Mouse (Mus musculus): ENCODE results near the gene Bet1l. TPM values are rescaled to one million over a fixed set of nuclear protein-coding genes. Genes with fewer than 3 reads are reported as not detected.
A peak's percentile ranks its signal among the peaks of the same experiment; 100 is the strongest.
"Not testable (repeated sequence)": the region's sequence is repeated elsewhere in the genome, so short reads cannot be mapped to it uniquely, and the experiment has no call there.

Gene Bet1l
- polyA plus RNA-seq (2012; ENCODE audit: insufficient read depth, insufficient read length, missing spikeins) = 43.9 and 49.2 TPM in 2 replicates

GRCm38 (mm10) chr7:140857550-140858505, at the start of gene Bet1l:
Bet1l (minus strand) TSS chr7:140857577.
- Histone ChIP-seq H3K4me1 (ENCODE audit: control insufficient read depth, insufficient read depth, insufficient read length, low read length) (peaks cover 20% of the 10 kb centered on the region), H3K27ac (replicated peaks; ENCODE audit: low read depth, low read length) (peak within 1 kb of the TSS; percentile 73), H3K4me3 (ENCODE audit: insufficient read depth, low read depth, low read length) (peak within 1 kb of the TSS; percentile 85)

- H3K27ac ChIP-seq (replicated peaks; ENCODE audit: low read depth, low read length) = no peak overlapping the region
- no peaks in the 10 kb centered on the region for H3K4me1 ChIP-seq (ENCODE audit: control insufficient read depth, insufficient read depth, insufficient read length, low read length)
- H3K4me3 ChIP-seq (ENCODE audit: insufficient read depth, low read depth, low read length) = no peak overlapping the region
These were observed 49.8 kb upstream of the Bet1l start for GRCm38 (mm10) chr7:140907131-140907530.

GRCm38 (mm10) chr7:140905642-140906081, 48.3 kb upstream of the Bet1l start:
- Histone ChIP-seq H3K27ac (replicated peaks; ENCODE audit: low read depth, low read length) (no peak overlapping the region), H3K4me1 (ENCODE audit: control insufficient read depth, insufficient read depth, insufficient read length, low read length) (peaks cover 11% of the 10 kb centered on the region), H3K4me3 (ENCODE audit: insufficient read depth, low read depth, low read length) (no peak overlapping the region)

- Histone ChIP-seq H3K27ac (replicated peaks; ENCODE audit: low read depth, low read length) (peak overlapping the region; percentile 98), H3K4me1 (ENCODE audit: control insufficient read depth, insufficient read depth, insufficient read length, low read length) (peaks cover 13% of the 10 kb centered on the region), H3K4me3 (ENCODE audit: insufficient read depth, low read depth, low read length) (no peak overlapping the region)
These were observed 45.8 kb upstream of the Bet1l start for GRCm38 (mm10) chr7:140903212-140903611.

- peaks cover 13% of the 10 kb centered on the region for H3K4me1 ChIP-seq (ENCODE audit: control insufficient read depth, insufficient read depth, insufficient read length, low read length)
- H3K27ac ChIP-seq (replicated peaks; ENCODE audit: low read depth, low read length) = peak overlapping the region; percentile 98
- 0 out of 2 replicates have a peak overlapping the region, but pooled peaks have one; percentile 19 for H3K4me3 ChIP-seq (ENCODE audit: insufficient read depth, low read depth, low read length)
These were observed 44.9 kb upstream of the Bet1l start for GRCm38 (mm10) chr7:140902036-140902875.

GRCm38 (mm10) chr7:140900220-140900619, 42.8 kb upstream of the Bet1l start, which contains the start of gene Cox8b:
Cox8b (minus strand) TSS chr7:140900446.
- peak within 1 kb of the TSS; percentile 70 for H3K4me3 ChIP-seq (ENCODE audit: insufficient read depth, low read depth, low read length)
- H3K4me1 ChIP-seq (ENCODE audit: control insufficient read depth, insufficient read depth, insufficient read length, low read length) = peaks cover 13% of the 10 kb centered on the region
- peak within 1 kb of the TSS; percentile 93 for H3K27ac ChIP-seq (replicated peaks; ENCODE audit: low read depth, low read length)

GRCm38 (mm10) chr7:140899121-140899520, 41.7 kb upstream of the Bet1l start:
- H3K4me1 ChIP-seq (ENCODE audit: control insufficient read depth, insufficient read depth, insufficient read length, low read length) = peaks cover 13% of the 10 kb centered on the region
- peak overlapping the region; percentile 70 for H3K4me3 ChIP-seq (ENCODE audit: insufficient read depth, low read depth, low read length)

GRCm38 (mm10) chr7:140897863-140898262, 40.5 kb upstream of the Bet1l start:
- H3K4me1 ChIP-seq (ENCODE audit: control insufficient read depth, insufficient read depth, insufficient read length, low read length) = peaks cover 13% of the 10 kb centered on the region
- H3K27ac ChIP-seq (replicated peaks; ENCODE audit: low read depth, low read length) = peak overlapping the region; percentile 8; the same call in 1 of the 2 replicates
- 0 out of 2 replicates have a peak overlapping the region, but pooled peaks have one; percentile 70 for H3K4me3 ChIP-seq (ENCODE audit: insufficient read depth, low read depth, low read length)

More at GRCm38 (mm10) chr7:140899121-140899520, 41.7 kb upstream of the Bet1l start:
- peak overlapping the region; percentile 93 for H3K27ac ChIP-seq (replicated peaks; ENCODE audit: low read depth, low read length)

GRCm38 (mm10) chr7:140894611-140895010, 37.2 kb upstream of the Bet1l start:
- Histone ChIP-seq H3K4me3 (ENCODE audit: insufficient read depth, low read depth, low read length) (no peak overlapping the region), H3K4me1 (ENCODE audit: control insufficient read depth, insufficient read depth, insufficient read length, low read length) (no peaks in the 10 kb centered on the region), H3K27ac (replicated peaks; ENCODE audit: low read depth, low read length) (no peak overlapping the region)

GRCm38 (mm10) chr7:140894031-140894430, 36.7 kb upstream of the Bet1l start:
- Histone ChIP-seq H3K27ac (replicated peaks; ENCODE audit: low read depth, low read length) (no peak overlapping the region), H3K4me3 (ENCODE audit: insufficient read depth, low read depth, low read length) (no peak overlapping the region), H3K4me1 (ENCODE audit: control insufficient read depth, insufficient read depth, insufficient read length, low read length) (no peaks in the 10 kb centered on the region)

- not testable (repeated sequence) for H3K4me1 ChIP-seq (ENCODE audit: control insufficient read depth, insufficient read depth, insufficient read length, low read length); H3K27ac ChIP-seq (replicated peaks; ENCODE audit: low read depth, low read length); H3K4me3 ChIP-seq (ENCODE audit: insufficient read depth, low read depth, low read length)
These were observed 33.3 kb upstream of the Bet1l start for GRCm38 (mm10) chr7:140890636-140891035.

GRCm38 (mm10) chr7:140882469-140882803, 25.1 kb upstream of the Bet1l start:
- Histone ChIP-seq H3K4me3 (ENCODE audit: insufficient read depth, low read depth, low read length) (peak overlapping the region; percentile 65), H3K4me1 (ENCODE audit: control insufficient read depth, insufficient read depth, insufficient read length, low read length) (peaks cover 6% of the 10 kb centered on the region; the same call in 1 of the 2 replicates), H3K27ac (replicated peaks; ENCODE audit: low read depth, low read length) (peak overlapping the region; percentile 21; the same call in 1 of the 2 replicates)

- peak within 1 kb of the TSS; percentile 85 for H3K27ac ChIP-seq (replicated peaks; ENCODE audit: low read depth, low read length)
- peaks cover 6% of the 10 kb centered on the region; the same call in 1 of the 2 replicates for H3K4me1 ChIP-seq (ENCODE audit: control insufficient read depth, insufficient read depth, insufficient read length, low read length)
- H3K4me3 ChIP-seq (ENCODE audit: insufficient read depth, low read depth, low read length) = peak within 1 kb of the TSS; percentile 65
These were observed 24.5 kb upstream of the Bet1l start, which contains the start of the genes Psmd13 and Sirt3 for GRCm38 (mm10) chr7:140881696-140882468. Psmd13 (plus strand) TSS chr7:140881968. Sirt3 (minus strand) TSS chr7:140882309.

GRCm38 (mm10) chr7:140880865-140881515, 23.6 kb upstream of the Bet1l start:
- H3K4me3 ChIP-seq (ENCODE audit: insufficient read depth, low read depth, low read length) = peak overlapping the region; percentile 65
- peaks cover 6% of the 10 kb centered on the region; the same call in 1 of the 2 replicates for H3K4me1 ChIP-seq (ENCODE audit: control insufficient read depth, insufficient read depth, insufficient read length, low read length)
- H3K27ac ChIP-seq (replicated peaks; ENCODE audit: low read depth, low read length) = peak overlapping the region; percentile 67

All from brown adipose tissue, adult 24 weeks (tissue).